10 mouse cellular contexts compared by ENCODE assay signal in genomic region chr5:125477533-125477932, GRCm38 (mm10). TPM values are rescaled to one million over a fixed set of nuclear protein-coding genes. Genes with fewer than 3 reads are reported as not detected.
DNase-seq lines count a peak whose midpoint lies in the region; ATAC-seq and TF ChIP-seq lines count a peak whose summit lies in the region.
"Had no signal": no experiment of that assay in that cellular context is flagged by ENCODE, and none has a peak within 500 bp of the region (broad histone marks: within the 10 kb centered on the region; RNA-seq: fewer than 3 reads in every experiment).

No protein-coding gene starts in this region.

- intact Hi-C loops in heart, postnatal 25 days (cut with DNase I): no loop called here

- no peaks in the 10 kb centered on the region for H3K27me3 ChIP-seq in kidney, embryonic 15.5 days
- H3K27me3 ChIP-seq in embryonic facial prominence, embryonic 15.5 days: no peaks in the 10 kb centered on the region
- no peaks in the 10 kb centered on the region for H3K27me3 ChIP-seq in intestine, postnatal 0 days (replicated peaks; ENCODE audit: control insufficient read depth, insufficient read depth, low read length)
- H3K27me3 ChIP-seq in neural tube, embryonic 12.5 days (replicated peaks): no peaks in the 10 kb centered on the region

- peaks cover 4% of the 10 kb centered on the region; the same call in 1 of the 2 replicates for H3K36me3 ChIP-seq in kidney, embryonic 15.5 days
- H3K36me3 ChIP-seq in embryonic facial prominence, embryonic 15.5 days: peaks cover 9% of the 10 kb centered on the region
- H3K36me3 ChIP-seq in intestine, postnatal 0 days (ENCODE audit: control insufficient read depth, insufficient read depth): no peaks in the 10 kb centered on the region; the same call in 1 of the 2 replicates
- peaks cover 6% of the 10 kb centered on the region; the same call in 1 of the 2 replicates for H3K36me3 ChIP-seq in neural tube, embryonic 12.5 days

- no peak for TF ChIP-seq CTCF in intestine, postnatal 0 days (IDR thresholded peaks at IDR 0.05; ENCODE audit: low read depth)

- no peaks in the 10 kb centered on the region for H3K9me3 ChIP-seq in kidney, embryonic 15.5 days (replicated peaks)
- H3K9me3 ChIP-seq in embryonic facial prominence, embryonic 15.5 days (replicated peaks): no peaks in the 10 kb centered on the region
- H3K9me3 ChIP-seq in intestine, postnatal 0 days (ENCODE audit: control insufficient read depth): no peaks in the 10 kb centered on the region
- no peaks in the 10 kb centered on the region for H3K9me3 ChIP-seq in neural tube, embryonic 12.5 days
- H3K9me3 ChIP-seq: heart, embryonic 10.5 days had no signal

- peaks cover 32% of the 10 kb centered on the region for H3K4me1 ChIP-seq in kidney, embryonic 15.5 days
- H3K4me1 ChIP-seq in embryonic facial prominence, embryonic 15.5 days: peaks cover 36% of the 10 kb centered on the region
- H3K4me1 ChIP-seq in intestine, postnatal 0 days (replicated peaks; ENCODE audit: control insufficient read depth, insufficient read depth, low read length): 0 out of 2 replicates have a peak, but pooled peaks cover 7% of the 10 kb centered on the region
- H3K4me1 ChIP-seq in neural tube, embryonic 12.5 days: peaks cover 20% of the 10 kb centered on the region

- no peak for ATAC-seq in kidney, embryonic 15.5 days (replicated peaks; ENCODE audit: low FRiP score)
- ATAC-seq in embryonic facial prominence, embryonic 15.5 days (ENCODE audit: insufficient number of reproducible peaks, low FRiP score, low TSS enrichment, low read depth): no peak
- no peak for ATAC-seq in intestine, postnatal 0 days
- ATAC-seq in neural tube, embryonic 12.5 days (ENCODE audit: low FRiP score, low read depth): no peak
- no peak for ATAC-seq in erythroid progenitor cell, adult 5-6 weeks (replicated peaks; ENCODE audit: low FRiP score, poor library complexity, severe bottlenecking)

- no peak overlapping the region for H3K9ac ChIP-seq in kidney, embryonic 15.5 days
- H3K9ac ChIP-seq in embryonic facial prominence, embryonic 15.5 days: peak overlapping the region; percentile 27; the same call in 1 of the 2 replicates
- H3K9ac ChIP-seq in intestine, postnatal 0 days (ENCODE audit: low read depth, low read length): no peak overlapping the region
- H3K9ac ChIP-seq in neural tube, embryonic 12.5 days: no peak overlapping the region

- 39% methylated on average over 7 of the region's 7 CpGs for WGBS in kidney, embryonic 15.5 days
- WGBS in embryonic facial prominence, embryonic 15.5 days: 43% methylated on average over 7 of the region's 7 CpGs
- WGBS in intestine, postnatal 0 days: 61% methylated on average over 7 of the region's 7 CpGs
- WGBS in neural tube, embryonic 12.5 days: 58% methylated on average over 7 of the region's 7 CpGs

- no peak for DNase-seq in kidney, postnatal 14 days
- DNase-seq in frontal cortex, postnatal 36 days (ENCODE audit: low spot score in 2 of 2): no peak
- no peak for DNase-seq in heart, postnatal 25 days (ENCODE audit: low spot score)
- DNase-seq: thymus, postnatal 25 days had no signal

- H3K27ac ChIP-seq in kidney, embryonic 15.5 days: no peak overlapping the region
- H3K27ac ChIP-seq in embryonic facial prominence, embryonic 15.5 days (replicated peaks): no peak overlapping the region
- H3K27ac ChIP-seq in intestine, postnatal 0 days (ENCODE audit: low read depth, low read length): no peak overlapping the region
- H3K27ac ChIP-seq in neural tube, embryonic 12.5 days: no peak overlapping the region
- H3K27ac ChIP-seq: heart, embryonic 10.5 days had no signal

- peak overlapping the region; percentile 70 for H3K4me3 ChIP-seq in kidney, embryonic 15.5 days (replicated peaks)
- H3K4me3 ChIP-seq in embryonic facial prominence, embryonic 15.5 days (replicated peaks): peak overlapping the region; percentile 92; the same call in 1 of the 2 replicates
- H3K4me3 ChIP-seq in intestine, postnatal 0 days (ENCODE audit: low read depth, low read length): no peak overlapping the region
- H3K4me3 ChIP-seq in neural tube, embryonic 12.5 days: no peak overlapping the region

- H3K4me2 ChIP-seq in kidney, embryonic 15.5 days: peak overlapping the region; percentile 93
- H3K4me2 ChIP-seq in embryonic facial prominence, embryonic 15.5 days (replicated peaks): peak overlapping the region; percentile 92
- peak overlapping the region; percentile 98 for H3K4me2 ChIP-seq in intestine, postnatal 0 days (replicated peaks; ENCODE audit: low read depth)
- peak overlapping the region; percentile 72 for H3K4me2 ChIP-seq in neural tube, embryonic 12.5 days (replicated peaks)

RNA-seq across cellular contexts. Expression of gene Aacs, which starts 1.9 kb away (rescaled TPM):
- polyA plus RNA-seq in kidney, embryonic 15.5 days (2015; fragmentation: Nextera tagmentation; extraction: Ambion mirVana): 36.0 and 40.7 TPM in 2 replicates
- 42.5 and 46.3 TPM in 2 replicates for polyA plus RNA-seq in embryonic facial prominence, embryonic 15.5 days (2015; fragmentation: Nextera tagmentation; extraction: Ambion mirVana)
- polyA plus RNA-seq in intestine, postnatal 0 days (2015; fragmentation: Nextera tagmentation; extraction: Ambion mirVana): 13.7 and 14.0 TPM in 2 replicates
- 63.1 and 67.5 TPM in 2 replicates for polyA plus RNA-seq in neural tube, embryonic 12.5 days (2016; fragmentation: Nextera tagmentation; extraction: Ambion mirVana)
- total RNA-seq in erythroid progenitor cell, adult 5-6 weeks (2015; ENCODE audit: low replicate concordance): 6.5 and 13.4 TPM in 2 replicates
- total RNA-seq in erythroid progenitor cell, adult 5-6 weeks (2017; ENCODE audit: low replicate concordance): 1.2 and 7.1 TPM in 2 replicates
- total RNA-seq in heart, postnatal 25 days (2021): 1 to 10 TPM; 3.0 to 4.1 TPM

RNA-seq across cellular contexts. Expression of gene Bri3bp, which starts 36.2 kb away (rescaled TPM):
- 41.5 and 42.0 TPM in 2 replicates for polyA plus RNA-seq in kidney, embryonic 15.5 days (2015; fragmentation: Nextera tagmentation; extraction: Ambion mirVana)
- 34.1 and 37.6 TPM in 2 replicates for polyA plus RNA-seq in embryonic facial prominence, embryonic 15.5 days (2015; fragmentation: Nextera tagmentation; extraction: Ambion mirVana)
- 35.7 and 42.8 TPM in 2 replicates for polyA plus RNA-seq in intestine, postnatal 0 days (2015; fragmentation: Nextera tagmentation; extraction: Ambion mirVana)
- polyA plus RNA-seq in neural tube, embryonic 12.5 days (2016; fragmentation: Nextera tagmentation; extraction: Ambion mirVana): 37.0 and 39.2 TPM in 2 replicates
- 5.4 and 10.5 TPM in 2 replicates for total RNA-seq in erythroid progenitor cell, adult 5-6 weeks (2015; ENCODE audit: low replicate concordance)
- total RNA-seq in erythroid progenitor cell, adult 5-6 weeks (2017; ENCODE audit: low replicate concordance): 2.0 and 2.4 TPM in 2 replicates
- total RNA-seq in heart, postnatal 25 days (2021): 10 to 100 TPM; 49.0 to 57.6 TPM

RNA-seq across cellular contexts. Expression of gene Dhx37, which starts 43.6 kb away (rescaled TPM):
- polyA plus RNA-seq in kidney, embryonic 15.5 days (2015; fragmentation: Nextera tagmentation; extraction: Ambion mirVana): 13.3 and 15.6 TPM in 2 replicates
- 11.3 and 12.7 TPM in 2 replicates for polyA plus RNA-seq in embryonic facial prominence, embryonic 15.5 days (2015; fragmentation: Nextera tagmentation; extraction: Ambion mirVana)
- polyA plus RNA-seq in intestine, postnatal 0 days (2015; fragmentation: Nextera tagmentation; extraction: Ambion mirVana): 2.5 and 3.2 TPM in 2 replicates
- 15.0 and 15.6 TPM in 2 replicates for polyA plus RNA-seq in neural tube, embryonic 12.5 days (2016; fragmentation: Nextera tagmentation; extraction: Ambion mirVana)
- 3.2 and 5.0 TPM in 2 replicates for total RNA-seq in erythroid progenitor cell, adult 5-6 weeks (2015; ENCODE audit: low replicate concordance)
- total RNA-seq in erythroid progenitor cell, adult 5-6 weeks (2017; ENCODE audit: low replicate concordance): 3.6 and 15.9 TPM in 2 replicates
- total RNA-seq in heart, postnatal 25 days (2021): 10 to 100 TPM; 10.2 to 10.6 TPM

RNA-seq across cellular contexts. Expression of gene Tmem132b, which starts 54.0 kb away (rescaled TPM):
- 0.32 and 0.36 TPM in 2 replicates for polyA plus RNA-seq in kidney, embryonic 15.5 days (2015; fragmentation: Nextera tagmentation; extraction: Ambion mirVana)
- polyA plus RNA-seq in embryonic facial prominence, embryonic 15.5 days (2015; fragmentation: Nextera tagmentation; extraction: Ambion mirVana): 0.15 and 0.22 TPM in 2 replicates
- polyA plus RNA-seq in intestine, postnatal 0 days (2015; fragmentation: Nextera tagmentation; extraction: Ambion mirVana): 0.14 and 0.25 TPM in 2 replicates
- 2.7 and 3.1 TPM in 2 replicates for polyA plus RNA-seq in neural tube, embryonic 12.5 days (2016; fragmentation: Nextera tagmentation; extraction: Ambion mirVana)
- total RNA-seq in erythroid progenitor cell, adult 5-6 weeks (2015; ENCODE audit: low replicate concordance): not detected in 2 replicates
- not detected in 2 replicates for total RNA-seq in erythroid progenitor cell, adult 5-6 weeks (2017; ENCODE audit: low replicate concordance)
- not detected for total RNA-seq in heart, postnatal 25 days (2021)
- polyA plus RNA-seq: heart, embryonic 10.5 days had no signal

Comparison
In these comparisons a context has a peak if more than half of its experiments do, and no peak if none do; other contexts are left out.
1. H3K4me3 ChIP-seq: peak in kidney, embryonic 15.5 days (single experiment) and embryonic facial prominence, embryonic 15.5 days (single experiment); none in intestine, postnatal 0 days (single experiment) and neural tube, embryonic 12.5 days (single experiment).
2. Peak in every context shown above with its lines, with median percentiles within 50 percentile points of each other: H3K4me2 ChIP-seq.